8 mouse cellular contexts compared by ENCODE assay signal in the genomic region with DNA sequence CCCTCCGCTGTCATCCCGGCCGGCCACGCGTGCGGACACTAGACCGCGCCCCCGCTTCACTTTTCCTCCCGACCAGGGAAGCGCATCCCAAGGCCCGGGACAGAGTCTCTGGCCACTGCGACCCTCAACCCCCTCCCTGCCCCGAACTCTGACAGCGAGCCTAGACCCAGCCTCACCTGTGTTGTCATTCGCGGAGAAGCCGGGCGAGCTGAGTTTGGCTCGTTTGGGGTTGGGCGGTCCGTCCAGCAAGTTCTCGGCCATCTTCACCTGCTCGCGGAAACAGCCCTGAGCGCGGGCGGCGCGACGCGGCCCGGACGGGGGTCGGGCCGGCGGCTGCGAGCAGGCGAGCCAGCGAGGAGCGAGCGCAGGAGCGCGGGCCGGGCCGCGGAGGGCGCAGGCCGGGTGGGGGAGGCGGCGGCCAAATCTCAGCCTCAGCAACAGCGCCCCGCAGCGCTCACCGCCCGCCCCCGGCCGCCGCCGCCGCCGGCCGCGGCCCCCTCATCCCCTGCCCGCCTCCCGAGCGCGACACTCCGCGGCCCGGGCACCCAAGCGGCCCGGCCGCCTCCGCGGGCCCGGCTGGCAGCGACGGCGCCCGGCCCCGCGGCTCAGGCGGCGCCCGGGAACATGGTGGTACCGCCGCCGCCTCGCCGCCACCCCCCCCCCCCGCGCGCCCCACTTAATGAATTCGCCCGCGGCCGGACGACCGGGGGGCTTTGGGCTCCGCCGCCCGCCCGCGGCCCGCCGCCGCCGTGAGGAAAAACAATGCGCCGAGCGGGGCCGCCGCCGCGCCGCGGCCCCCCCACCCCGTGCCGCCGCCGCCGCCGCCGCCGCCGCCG. TPM values are rescaled to one million over a fixed set of nuclear protein-coding genes. Genes with fewer than 3 reads are reported as not detected.
DNase-seq lines count a peak whose midpoint lies in the region; ATAC-seq and TF ChIP-seq lines count a peak whose summit lies in the region.

No protein-coding gene starts in this region.

- in situ Hi-C loops in Patski (cut with MboI; ENCODE audit: low pct_unique_long_range_greater_than_20kb) = loop anchor here (10.0 kb wide), 1 partner anchor 148 kb away; no protein-coding TSS in a partner anchor

- H3K36me3 ChIP-seq in hindbrain, embryonic 14.5 days (replicated peaks; ENCODE audit: control insufficient read depth, insufficient read depth) = no peaks in the 10 kb centered on the region
- H3K36me3 ChIP-seq in megakaryocyte, embryonic 14.5 days (replicated peaks; ENCODE audit: low read length) = peaks cover 12% of the 10 kb centered on the region

- H3K27ac ChIP-seq in hindbrain, embryonic 14.5 days = peak overlapping the region; percentile 99

- peak; percentile 43 for TF ChIP-seq CTCF in Patski (IDR thresholded peaks at IDR 0.05)

- H3K27me3 ChIP-seq in Patski = peaks cover 9% of the 10 kb centered on the region
- no peaks in the 10 kb centered on the region for H3K27me3 ChIP-seq in hindbrain, embryonic 14.5 days (ENCODE audit: control insufficient read depth, insufficient read depth, low read length)
- peaks cover 19% of the 10 kb centered on the region for H3K27me3 ChIP-seq in megakaryocyte, embryonic 14.5 days (replicated peaks)

- ATAC-seq in Patski = peak; percentile 72
- ATAC-seq in hindbrain, embryonic 14.5 days (ENCODE audit: low FRiP score) = peak; percentile 60

- WGBS in hindbrain, embryonic 14.5 days = under 1% methylated on average over 78 of the region's 128 CpGs

- H3K4me3 ChIP-seq in hindbrain, embryonic 14.5 days (replicated peaks; ENCODE audit: low read length) = peak overlapping the region; percentile 85
- H3K4me3 ChIP-seq in megakaryocyte, embryonic 14.5 days (replicated peaks) = peak overlapping the region; percentile 98

- no peaks in the 10 kb centered on the region for H3K9me3 ChIP-seq in hindbrain, embryonic 14.5 days (ENCODE audit: control insufficient read depth, low read length)
- no peaks in the 10 kb centered on the region for H3K9me3 ChIP-seq in megakaryocyte, embryonic 14.5 days

- H3K4me1 ChIP-seq in hindbrain, embryonic 14.5 days (replicated peaks; ENCODE audit: control insufficient read depth, insufficient read depth, low read length) = peaks cover 30% of the 10 kb centered on the region
- H3K4me1 ChIP-seq in megakaryocyte, embryonic 14.5 days = peaks cover 39% of the 10 kb centered on the region

- CTCF ChIA-PET in Patski (lab: Charles Lee) = no interaction called here

- DNase-seq in Patski (ENCODE audit: low read depth, low spot score) = no peak
- peak; percentile 78 to 85 for DNase-seq in cerebellum, postnatal 14 days
- DNase-seq in frontal cortex, postnatal 25 days (ENCODE audit: low spot score in 2 of 2) = peak; percentile 13 to 32
- peak; percentile 60 for DNase-seq in hindbrain, embryonic 14.5 days (ENCODE audit: low spot score)
- peak; percentile 35 to 39 for DNase-seq in left cerebral cortex, adult 8-10 months (ENCODE audit: low spot score in 2 of 2)
- DNase-seq in right cerebral cortex, adult 2 months (ENCODE audit: low spot score in 2 of 2) = peak; percentile 36 to 44
- peak; percentile 19 for DNase-seq in urinary bladder, postnatal 10 days (ENCODE audit: low spot score)

- POLR2A ChIA-PET in Patski (lab: Charles Lee) = interaction anchor here (1.7 kb wide), 1 partner anchor 135 kb away, joined by 7 read pairs; a partner anchor contains a TSS

- H3K9ac ChIP-seq in hindbrain, embryonic 14.5 days = peak overlapping the region; percentile 96

- peak overlapping the region; percentile 94 for H3K4me2 ChIP-seq in hindbrain, embryonic 14.5 days (replicated peaks)

RNA-seq across cellular contexts. Expression of a gene that starts 0.6 kb away (rescaled TPM):
- 14.5 TPM for polyA plus RNA-seq in Patski (2021)
- 38.8 and 45.7 TPM in 2 replicates for polyA plus RNA-seq in hindbrain, embryonic 14.5 days (2014; fragmentation: Nextera tagmentation; extraction: Ambion mirVana)
- 10 to 100 TPM; 73.3 to 76.9 (median 74.6) TPM for total RNA-seq in left cerebral cortex, adult 8-10 months (2022)
- 7.5 and 8.2 TPM in 2 replicates for polyA plus RNA-seq in megakaryocyte, embryonic 14.5 days (2012; ENCODE audit: insufficient read depth, low replicate concordance)
